Mouse (Mus musculus) thymus, adult 2 months (tissue): ENCODE measurements around the gene Grcc10. TPM values are rescaled to one million over a fixed set of nuclear protein-coding genes. Genes with fewer than 3 reads are reported as not detected.
A peak's percentile ranks its signal among the peaks of the same experiment; 100 is the strongest.

Experiments
- DNase-seq: peaks from one replicate; pipeline ENCODE4 v3.0.0; 2021
- H3K27ac ChIP-seq: fragments of 200-500 bp; 2 replicates; pipeline ENCODE4 v1.5.1; 2012; ENCODE audit warnings: low read length, control low read depth; ENCODE audit not compliant: control insufficient read depth, insufficient read depth
- H3K27me3 ChIP-seq: fragments of 200-500 bp; 2 replicates; pipeline ENCODE4 v1.6.1; 2012; ENCODE audit warnings: mild to moderate bottlenecking, low read length, moderate library complexity, mixed read lengths; ENCODE audit not compliant: control insufficient read depth, insufficient read depth
- H3K36me3 ChIP-seq: fragments of 200-500 bp; 2 replicates; pipeline ENCODE4 v1.6.1; 2012; ENCODE audit warnings: mild to moderate bottlenecking, low read length, moderate library complexity; ENCODE audit not compliant: control insufficient read depth, insufficient read depth
- H3K4me1 ChIP-seq: fragments of 200-500 bp; replicated peaks from 2 replicates; pipeline ENCODE4 v1.6.1; 2012; ENCODE audit warnings: low read length; ENCODE audit not compliant: control insufficient read depth, insufficient read depth
- H3K4me3 ChIP-seq: fragments of 200-500 bp; 2 replicates; pipeline ENCODE4 v1.5.1; 2012; ENCODE audit warnings: mild to moderate bottlenecking, low read length, control low read depth, moderate library complexity; ENCODE audit not compliant: control insufficient read depth, insufficient read depth
- CTCF ChIP-seq: fragments of 200-500 bp; IDR thresholded peaks from 2 replicates; pipeline ENCODE4 v1.5.1; 2012; ENCODE audit warnings: mild to moderate bottlenecking, control low read depth, low read length, moderate library complexity, borderline replicate concordance; ENCODE audit not compliant: control insufficient read depth, poor library complexity, insufficient read depth; ENCODE audit errors: extremely low read depth
- POLR2A ChIP-seq: fragments of 200-500 bp; IDR thresholded peaks from 2 replicates; pipeline ENCODE4 v1.6.1; 2012; ENCODE audit warnings: mild to moderate bottlenecking, low read length, control low read depth, moderate library complexity; ENCODE audit not compliant: control insufficient read depth, poor library complexity, insufficient read depth; ENCODE audit errors: extremely low read depth
- WGBS: fragments of 180-500 bp; shearing (Covaris S2); methylation state at CpG from one replicate; pipeline ENCODE4 v1.1.7; 2018; 5-methylcytosine and 5-hydroxymethylcytosine counted together
- polyA plus RNA-seq: library from polyadenylated mRNA; depleted of rRNA; stranded (reverse); fragments of >200 nt; gene quantifications from 2 replicates; pipeline ENCODE4 v1.2.3, GENCODE M21; 2012; rRNA removed

The Grcc10 gene
- 265 and 352 TPM in 2 replicates for polyA plus RNA-seq

- Histone ChIP-seq H3K27ac (peak within 1 kb of the TSS; percentile 93), H3K27me3 (no peaks in the 10 kb centered on the region), H3K4me3 (peak within 1 kb of the TSS; percentile 79), H3K36me3 (no peaks in the 10 kb centered on the region), H3K4me1 (peaks cover 37% of the 10 kb centered on the region)
- TF ChIP-seq POLR2A (peak; percentile 95), CTCF (no peak)
- peak; percentile 91 for DNase-seq
- WGBS = under 1% methylated on average over 41 of the region's 41 CpGs
Measured at GRCm38 (mm10) chr6:124740888-124741761, at the start of gene Grcc10. Gene Grcc10 (minus strand): TSS chr6:124741374.

- TF ChIP-seq POLR2A (no peak), CTCF (no peak)
- H3K4me1 ChIP-seq = no peaks in the 10 kb centered on the region
- H3K4me3 ChIP-seq = no peak overlapping the region
- no peaks in the 10 kb centered on the region for H3K36me3 ChIP-seq
- WGBS = 78% methylated on average over 4 of the region's 4 CpGs
- no peak for DNase-seq
- no peak overlapping the region for H3K27ac ChIP-seq
- no peaks in the 10 kb centered on the region for H3K27me3 ChIP-seq
Measured at GRCm38 (mm10) chr6:124790121-124790520, 48.9 kb upstream of the Grcc10 start.

- Histone ChIP-seq H3K27ac (no peak overlapping the region), H3K4me3 (no peak overlapping the region), H3K4me1 (no peaks in the 10 kb centered on the region), H3K27me3 (no peaks in the 10 kb centered on the region), H3K36me3 (no peaks in the 10 kb centered on the region)
- TF ChIP-seq POLR2A (no peak), CTCF (no peak)
- no peak for DNase-seq
- 95% methylated on average over 4 of the region's 4 CpGs for WGBS
Measured at GRCm38 (mm10) chr6:124789519-124789918, 48.3 kb upstream of the Grcc10 start.

GRCm38 (mm10) chr6:124787722-124788121, 46.5 kb upstream of the Grcc10 start:
- Histone ChIP-seq H3K4me1 (no peaks in the 10 kb centered on the region), H3K36me3 (no peaks in the 10 kb centered on the region), H3K27ac (no peak overlapping the region), H3K4me3 (no peak overlapping the region), H3K27me3 (no peaks in the 10 kb centered on the region)
- 90% methylated on average over 10 of the region's 10 CpGs for WGBS
- no peak for DNase-seq
- TF ChIP-seq CTCF (no peak), POLR2A (no peak)

- H3K27me3 ChIP-seq = no peaks in the 10 kb centered on the region
- no peak overlapping the region for H3K27ac ChIP-seq
- TF ChIP-seq POLR2A = no peak
- TF ChIP-seq CTCF = no peak
- 46% methylated on average over 8 of the region's 8 CpGs for WGBS
- H3K4me1 ChIP-seq = peaks cover 3% of the 10 kb centered on the region
- no peaks in the 10 kb centered on the region for H3K36me3 ChIP-seq
- DNase-seq = no peak
- H3K4me3 ChIP-seq = no peak overlapping the region
Measured at GRCm38 (mm10) chr6:124786756-124787420, 45.7 kb upstream of the Grcc10 start.

GRCm38 (mm10) chr6:124782436-124782835, 41.3 kb upstream of the Grcc10 start:
- DNase-seq = peak; percentile 71
- Histone ChIP-seq H3K27ac (no peak overlapping the region; the same call in 1 of the 2 replicates), H3K36me3 (no peaks in the 10 kb centered on the region), H3K4me3 (peak overlapping the region; percentile 54), H3K27me3 (no peaks in the 10 kb centered on the region), H3K4me1 (peaks cover 28% of the 10 kb centered on the region)
- TF ChIP-seq CTCF (no peak), POLR2A (no peak)
- 9% methylated on average over 6 of the region's 6 CpGs for WGBS
